Mouse (Mus musculus): ENCODE measurements around the gene Ppargc1a. TPM values are rescaled to one million over a fixed set of nuclear protein-coding genes. Genes with fewer than 3 reads are reported as not detected.
A peak's percentile ranks its signal among the peaks of the same experiment; 100 is the strongest.

The Ppargc1a gene
- polyA plus RNA-seq, 1 experiment from 2014 or later: 51.5 TPM

DNA sequence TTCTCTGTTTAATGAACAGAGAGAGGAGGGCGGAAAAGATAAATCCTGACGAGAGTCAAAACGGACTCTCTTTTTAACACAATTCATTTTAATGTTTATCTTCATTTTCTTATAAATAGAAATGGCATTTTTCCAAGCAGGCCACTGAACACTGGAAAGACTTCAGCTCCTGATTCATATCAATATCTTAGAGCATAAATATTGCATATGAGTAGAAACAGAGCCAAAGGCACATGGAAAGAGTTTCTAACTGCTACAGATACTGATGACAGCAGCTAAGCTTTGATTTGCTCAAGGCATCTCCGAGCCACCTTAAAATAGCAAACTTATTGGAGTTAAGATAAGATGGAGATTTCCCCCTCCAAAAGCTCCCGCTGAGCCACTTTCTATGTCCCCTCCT, 14.3 kb downstream of the Ppargc1a start:
- 7% methylated on average over 5 of the region's 5 CpGs for whole genome bisulfite sequencing
- Histone ChIP-seq H3K27ac (ENCODE audit: poor library complexity, severe bottlenecking) (peak overlapping the region; percentile 98), H3K9me3 (replicated peaks) (no peaks in the 10 kb centered on the region), H3K4me3 (peak overlapping the region; percentile 71), H3K36me3 (peaks cover 2% of the 10 kb centered on the region; the same call in 1 of the 2 replicates), H3K4me1 (replicated peaks) (peaks cover 29% of the 10 kb centered on the region), H3K9ac (peak overlapping the region; percentile 86), H3K4me2 (peak overlapping the region; percentile 67), H3K27me3 (replicated peaks) (no peaks in the 10 kb centered on the region)
- ATAC-seq (ENCODE audit: insufficient number of reproducible peaks, low FRiP score): 0 out of 2 replicates have a peak, but pooled peaks have one; percentile 2

DNA sequence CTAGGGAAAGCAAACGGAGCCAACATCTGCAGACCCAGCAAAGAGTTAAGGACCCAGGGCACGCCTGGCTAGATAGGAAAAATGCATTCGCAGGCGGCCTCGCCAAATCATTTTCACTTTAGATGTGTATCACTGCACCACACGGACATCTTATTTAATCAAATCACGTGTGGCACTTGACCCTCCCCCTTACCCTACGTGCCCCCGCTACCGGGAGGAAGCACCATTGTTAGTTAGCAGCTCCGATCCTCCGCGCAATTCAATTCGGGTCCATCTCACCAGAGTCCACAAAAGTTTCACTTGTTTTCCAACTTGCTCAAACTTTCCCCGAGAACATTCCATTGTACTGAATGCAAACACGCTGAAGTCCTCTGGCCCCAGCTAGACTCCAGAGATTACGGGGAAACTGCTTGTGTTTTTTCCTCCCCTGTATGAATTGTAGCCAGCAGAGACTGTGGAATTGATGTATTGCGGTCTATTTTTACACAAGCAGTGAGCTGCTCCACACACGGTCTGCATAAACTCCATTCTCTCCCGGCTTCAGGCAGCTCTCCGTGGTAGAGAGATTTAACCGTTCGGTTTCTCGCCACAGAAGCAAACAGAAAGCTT, 14.9 kb downstream of the Ppargc1a start:
- Histone ChIP-seq H3K4me1 (replicated peaks) (peaks cover 32% of the 10 kb centered on the region), H3K9ac (peak overlapping the region; percentile 86), H3K9me3 (replicated peaks) (no peaks in the 10 kb centered on the region), H3K4me2 (peak overlapping the region; percentile 67), H3K4me3 (peak overlapping the region; percentile 71), H3K36me3 (peaks cover 3% of the 10 kb centered on the region; the same call in 1 of the 2 replicates), H3K27me3 (replicated peaks) (no peaks in the 10 kb centered on the region), H3K27ac (ENCODE audit: poor library complexity, severe bottlenecking) (peak overlapping the region; percentile 98)
- peak; percentile 40; the same call in 1 of the 2 replicates for ATAC-seq (ENCODE audit: insufficient number of reproducible peaks, low FRiP score)
- 1% methylated on average over 24 of the region's 24 CpGs for WGBS

DNA sequence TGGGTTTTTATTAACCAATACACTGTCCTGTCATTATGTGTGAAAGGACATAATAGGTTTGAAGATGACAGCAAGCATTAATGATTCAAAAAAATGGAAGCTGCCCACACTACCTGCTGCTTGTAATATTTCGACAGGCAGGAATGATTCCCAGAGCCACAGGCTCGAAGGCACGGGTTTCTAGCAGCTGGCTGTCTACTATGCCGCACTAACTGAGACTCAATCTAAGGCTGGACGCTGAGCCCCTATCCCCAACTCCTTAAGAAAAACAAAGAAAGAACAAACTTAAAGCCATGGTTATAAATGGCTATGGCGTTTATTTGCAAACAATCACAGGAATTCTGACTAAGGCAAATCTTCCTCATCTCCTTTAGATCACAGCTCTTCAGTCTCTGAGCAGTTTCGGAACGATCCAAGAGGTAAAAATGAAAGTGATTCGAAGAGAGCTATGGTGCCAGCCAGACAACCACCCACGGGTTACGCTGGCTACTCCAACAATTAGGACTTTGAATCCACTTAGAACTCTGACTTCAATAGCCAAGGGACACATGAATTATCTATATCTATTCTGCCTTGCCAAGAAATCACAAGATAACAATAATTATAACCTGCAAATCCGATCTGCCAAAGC, 15.6 kb downstream of the Ppargc1a start:
- Histone ChIP-seq H3K4me1 (replicated peaks) (peaks cover 32% of the 10 kb centered on the region), H3K27me3 (replicated peaks) (no peaks in the 10 kb centered on the region), H3K27ac (ENCODE audit: poor library complexity, severe bottlenecking) (peak overlapping the region; percentile 98), H3K4me2 (peak overlapping the region; percentile 67), H3K9ac (peak overlapping the region; percentile 86), H3K36me3 (peaks cover 3% of the 10 kb centered on the region; the same call in 1 of the 2 replicates), H3K4me3 (peak overlapping the region; percentile 71), H3K9me3 (replicated peaks) (no peaks in the 10 kb centered on the region)
- no peak for ATAC-seq (ENCODE audit: insufficient number of reproducible peaks, low FRiP score)
- WGBS: 11% methylated on average over 12 of the region's 12 CpGs

GRCm38 (mm10) chr5:51547442-51548035, 20.0 kb downstream of the Ppargc1a start:
- H3K27ac ChIP-seq (ENCODE audit: poor library complexity, severe bottlenecking): peak overlapping the region; percentile 51
- H3K9ac ChIP-seq: no peak overlapping the region
- WGBS: 64% methylated on average over 6 of the region's 6 CpGs

DNA sequence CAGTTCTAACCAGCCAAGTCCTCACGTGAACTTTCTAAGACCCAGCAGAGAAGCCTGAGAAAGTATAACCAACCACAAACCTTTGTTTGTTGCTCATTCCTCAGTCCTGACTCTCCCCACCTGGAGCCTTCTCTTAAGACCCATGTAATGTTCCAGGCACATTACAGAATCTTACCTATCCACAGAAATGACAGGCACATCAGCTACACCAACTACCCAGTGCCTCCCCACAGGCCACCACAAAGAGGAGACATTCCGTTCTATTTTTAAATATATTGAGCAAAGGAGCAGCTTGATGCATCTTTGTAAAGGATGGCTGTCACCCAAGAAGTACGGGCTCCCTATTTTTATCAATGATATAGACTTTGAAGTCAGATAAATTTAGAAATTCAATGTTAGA, 20.7 kb downstream of the Ppargc1a start:
- Histone ChIP-seq H3K27ac (ENCODE audit: poor library complexity, severe bottlenecking) (peak overlapping the region; percentile 69), H3K9me3 (replicated peaks) (no peaks in the 10 kb centered on the region), H3K27me3 (replicated peaks) (no peaks in the 10 kb centered on the region), H3K4me1 (replicated peaks) (peaks cover 59% of the 10 kb centered on the region), H3K9ac (no peak overlapping the region), H3K4me2 (peak overlapping the region; percentile 36), H3K4me3 (no peak overlapping the region), H3K36me3 (peaks cover 6% of the 10 kb centered on the region; the same call in 1 of the 2 replicates)
- 44% methylated on average over 3 of the region's 3 CpGs for WGBS
- no peak; the same call in 1 of the 2 replicates for ATAC-seq (ENCODE audit: insufficient number of reproducible peaks, low FRiP score)

More at GRCm38 (mm10) chr5:51547442-51548035, 20.0 kb downstream of the Ppargc1a start:
- ATAC-seq (ENCODE audit: insufficient number of reproducible peaks, low FRiP score): no peak
- H3K9me3 ChIP-seq (replicated peaks): no peaks in the 10 kb centered on the region
- no peak overlapping the region for H3K4me2 ChIP-seq
- H3K4me1 ChIP-seq (replicated peaks): peaks cover 56% of the 10 kb centered on the region
- peaks cover 6% of the 10 kb centered on the region; the same call in 1 of the 2 replicates for H3K36me3 ChIP-seq
- H3K4me3 ChIP-seq: no peak overlapping the region
- H3K27me3 ChIP-seq (replicated peaks): no peaks in the 10 kb centered on the region

GRCm38 (mm10) chr5:51545133-51546049, 22.1 kb downstream of the Ppargc1a start:
- ATAC-seq (ENCODE audit: insufficient number of reproducible peaks, low FRiP score): no peak
- Histone ChIP-seq H3K9ac (no peak overlapping the region), H3K4me2 (no peak overlapping the region), H3K27ac (ENCODE audit: poor library complexity, severe bottlenecking) (peak overlapping the region; percentile 39), H3K4me3 (no peak overlapping the region), H3K4me1 (replicated peaks) (peaks cover 63% of the 10 kb centered on the region), H3K9me3 (replicated peaks) (no peaks in the 10 kb centered on the region), H3K27me3 (replicated peaks) (no peaks in the 10 kb centered on the region), H3K36me3 (peaks cover 6% of the 10 kb centered on the region; the same call in 1 of the 2 replicates)
- WGBS: 66% methylated on average over 7 of the region's 7 CpGs

GRCm38 (mm10) chr5:51544141-51544735, 23.3 kb downstream of the Ppargc1a start:
- no peak for ATAC-seq (ENCODE audit: insufficient number of reproducible peaks, low FRiP score)
- Histone ChIP-seq H3K36me3 (peaks cover 6% of the 10 kb centered on the region; the same call in 1 of the 2 replicates), H3K4me3 (no peak overlapping the region), H3K4me1 (replicated peaks) (peaks cover 59% of the 10 kb centered on the region), H3K9ac (peak overlapping the region; percentile 24), H3K9me3 (replicated peaks) (no peaks in the 10 kb centered on the region), H3K27ac (ENCODE audit: poor library complexity, severe bottlenecking) (peak overlapping the region; percentile 64), H3K4me2 (peak overlapping the region; percentile 16; the same call in 1 of the 2 replicates), H3K27me3 (replicated peaks) (no peaks in the 10 kb centered on the region)
- 44% methylated on average over 8 of the region's 8 CpGs for WGBS

DNA sequence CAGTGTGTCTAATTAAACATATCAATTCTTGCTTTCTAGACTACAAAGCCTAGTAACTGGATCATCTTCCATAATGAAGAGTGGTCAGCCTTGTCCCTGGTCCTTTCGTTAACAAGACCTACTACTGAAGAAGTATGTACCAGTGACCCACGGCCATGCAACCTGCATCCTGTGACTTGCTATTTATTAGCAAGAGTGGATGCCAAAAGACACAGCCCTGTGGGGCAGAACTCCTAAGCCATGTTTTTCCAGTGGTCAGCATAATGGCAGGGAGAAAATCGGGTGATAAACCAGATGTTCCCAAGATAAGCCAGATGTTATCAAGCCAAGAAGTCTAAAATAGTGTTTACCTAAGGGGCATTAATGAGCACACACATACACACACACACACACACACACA, 26.0 kb downstream of the Ppargc1a start:
- 67% methylated on average over 3 of the region's 3 CpGs for WGBS
- peaks cover 65% of the 10 kb centered on the region for H3K4me1 ChIP-seq (replicated peaks)

DNA sequence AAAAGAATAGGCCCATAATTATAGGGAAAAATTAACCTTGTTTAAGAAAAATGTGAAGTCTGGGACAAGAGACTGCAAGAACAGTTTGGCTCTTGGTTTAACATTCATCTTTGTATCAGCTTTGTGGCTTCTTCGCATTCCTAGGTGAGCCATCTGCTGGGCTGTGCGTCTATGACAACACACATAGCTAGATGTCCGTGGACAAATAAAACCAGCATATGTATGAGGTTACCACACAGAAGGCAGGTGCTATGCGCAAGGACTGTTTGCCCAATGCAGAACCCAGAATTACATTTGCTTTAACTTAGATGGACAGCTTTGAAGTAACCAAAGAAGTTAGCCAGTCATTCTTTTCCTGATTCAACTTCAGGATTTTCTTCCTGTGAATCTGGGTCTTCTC, 26.7 kb downstream of the Ppargc1a start:
- no peak overlapping the region for H3K9ac ChIP-seq
- no peaks in the 10 kb centered on the region for H3K9me3 ChIP-seq (replicated peaks)
- peaks cover 61% of the 10 kb centered on the region for H3K4me1 ChIP-seq (replicated peaks)
- no peaks in the 10 kb centered on the region for H3K27me3 ChIP-seq (replicated peaks)
- H3K4me2 ChIP-seq: no peak overlapping the region
- H3K27ac ChIP-seq (ENCODE audit: poor library complexity, severe bottlenecking): peak overlapping the region; percentile 44; the same call in 1 of the 2 replicates
- no peak for ATAC-seq (ENCODE audit: insufficient number of reproducible peaks, low FRiP score)
- H3K4me3 ChIP-seq: no peak overlapping the region
- peaks cover 3% of the 10 kb centered on the region; the same call in 1 of the 2 replicates for H3K36me3 ChIP-seq
- 74% methylated on average over 4 of the region's 4 CpGs for WGBS

More for the DNA sequence above, 26.0 kb downstream of the Ppargc1a start:
- no peak overlapping the region for H3K4me2 ChIP-seq
- no peaks in the 10 kb centered on the region for H3K27me3 ChIP-seq (replicated peaks)
- H3K27ac ChIP-seq (ENCODE audit: poor library complexity, severe bottlenecking): no peak overlapping the region
- H3K4me3 ChIP-seq: no peak overlapping the region
- peaks cover 3% of the 10 kb centered on the region; the same call in 1 of the 2 replicates for H3K36me3 ChIP-seq
- no peaks in the 10 kb centered on the region for H3K9me3 ChIP-seq (replicated peaks)
- ATAC-seq (ENCODE audit: insufficient number of reproducible peaks, low FRiP score): no peak
- no peak overlapping the region for H3K9ac ChIP-seq

GRCm38 (mm10) chr5:51539563-51539962, 28.0 kb downstream of the Ppargc1a start:
- H3K9me3 ChIP-seq (replicated peaks): no peaks in the 10 kb centered on the region
- no peak overlapping the region for H3K4me2 ChIP-seq
- no peak overlapping the region for H3K4me3 ChIP-seq
- H3K36me3 ChIP-seq: no peaks in the 10 kb centered on the region; the same call in 1 of the 2 replicates
- H3K9ac ChIP-seq: no peak overlapping the region
- H3K27me3 ChIP-seq (replicated peaks): no peaks in the 10 kb centered on the region
- H3K27ac ChIP-seq (ENCODE audit: poor library complexity, severe bottlenecking): no peak overlapping the region; the same call in 1 of the 2 replicates
- peaks cover 54% of the 10 kb centered on the region for H3K4me1 ChIP-seq (replicated peaks)
- no peak for ATAC-seq (ENCODE audit: insufficient number of reproducible peaks, low FRiP score)
